Mouse (Mus musculus) gastrocnemius, adult 8-10 months (tissue): ENCODE data around the gene Olfr110. TPM values are rescaled to one million over a fixed set of nuclear protein-coding genes. Genes with fewer than 3 reads are reported as not detected.
"Not testable (repeated sequence)": the region's sequence is repeated elsewhere in the genome, so short reads cannot be mapped to it uniquely, and the experiment has no call there.

Experiments used
- DNase-seq, 2 experiments: peaks; one replicate each; pipeline ENCODE4 v3.0.0; 2022; ENCODE audit warnings: low spot score in 2 of 2
- total RNA-seq, 4 experiments: library from RNA; stranded (reverse); gene quantifications; 2 replicates each; pipeline ENCODE4 v1.2.4; 2022

Olfr110 gene
- total RNA-seq = not detected

- no peak for DNase-seq
Observed at GRCm38 (mm10) chr17:37491930-37492518, at the start of gene Olfr110. TSS of gene Olfr110 (plus strand) at chr17:37492468.

GRCm38 (mm10) chr17:37445180-37445579 is 47.1 kb upstream of the Olfr110 start, which contains the start of gene Olfr108:
TSS of gene Olfr108 (plus strand) at chr17:37445480.
- DNase-seq = no peak

- DNase-seq = no peak
Observed at GRCm38 (mm10) chr17:37458616-37459015, 33.7 kb upstream of the Olfr110 start, which contains the start of gene Olfr109. TSS of gene Olfr109 (plus strand) at chr17:37458916.

GRCm38 (mm10) chr17:37483452-37483851 is 8.8 kb upstream of the Olfr110 start, which contains the start of gene H2-M2:
TSS of gene H2-M2 (minus strand) at chr17:37483552.
- no peak for DNase-seq

GRCm38 (mm10) chr17:37507730-37508129 is 15.5 kb downstream of the Olfr110 start, which contains the start of gene Olfr111:
TSS of gene Olfr111 (plus strand) at chr17:37508030.
- DNase-seq = no peak

DNA sequence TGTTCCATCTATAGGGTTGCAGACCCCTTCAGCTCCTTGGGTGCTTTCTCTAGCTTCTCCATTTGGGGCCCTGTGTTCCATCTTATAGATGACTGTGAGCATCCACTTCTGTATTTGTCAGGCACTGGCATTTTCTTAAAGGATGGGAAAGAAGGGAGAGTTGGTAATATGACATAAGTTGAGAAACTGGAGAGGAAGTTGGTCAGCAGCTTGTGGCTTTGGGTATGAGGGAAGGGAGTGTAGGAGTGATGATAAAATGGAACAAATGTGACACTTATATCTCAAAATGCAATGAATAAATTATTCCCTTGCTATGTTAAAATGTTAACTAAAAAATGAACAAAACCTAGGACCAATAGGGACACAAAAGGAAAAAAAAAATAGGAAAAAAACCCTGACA is 32.3 kb downstream of the Olfr110 start:
- not testable (repeated sequence) for DNase-seq

GRCm38 (mm10) chr17:37525427-37525826 is 33.2 kb downstream of the Olfr110 start:
- DNase-seq = not testable (repeated sequence)

DNA sequence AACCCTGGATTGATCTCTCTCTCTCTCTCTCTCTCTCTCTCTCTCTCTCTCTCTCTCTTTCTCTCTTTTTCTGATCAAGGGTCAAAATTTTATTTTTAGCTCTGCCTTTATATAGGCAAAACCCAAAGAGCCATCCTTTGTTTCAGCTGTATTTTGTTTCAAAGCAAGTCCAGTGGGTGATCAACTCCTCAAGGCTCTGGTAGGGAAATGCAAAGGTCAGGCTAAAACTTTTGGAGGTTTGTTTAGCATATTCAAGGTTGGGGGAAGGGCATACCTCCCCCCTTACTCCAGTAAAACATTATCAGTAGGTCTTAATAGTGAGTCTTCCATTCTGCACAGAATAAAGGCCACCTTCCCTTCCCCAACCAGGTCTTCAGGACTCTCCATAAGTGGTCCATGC is 42.9 kb downstream of the Olfr110 start:
- no peak for DNase-seq

DNA sequence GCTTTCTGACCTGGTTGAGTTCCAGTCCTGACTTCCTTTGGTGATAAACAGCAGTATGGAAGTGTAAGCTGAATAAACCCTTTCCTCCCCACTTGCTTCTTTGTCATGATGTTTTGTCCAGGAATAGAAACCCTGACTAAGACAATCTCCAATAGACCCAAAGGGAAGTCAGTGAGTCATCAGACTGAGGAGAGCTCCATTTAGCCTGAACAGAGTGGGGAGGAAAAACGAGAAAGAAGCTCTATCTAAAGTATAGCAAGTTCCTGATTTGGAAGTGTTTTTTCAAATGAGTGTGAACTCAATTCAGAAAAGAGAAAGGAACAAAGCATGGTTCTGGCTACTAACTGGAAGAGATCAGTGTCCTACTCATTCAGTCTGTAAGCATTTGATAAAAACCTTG is 46.1 kb downstream of the Olfr110 start:
- not testable (repeated sequence) for DNase-seq

GRCm38 (mm10) chr17:37541454-37542119 is 49.3 kb downstream of the Olfr110 start:
- no peak for DNase-seq

- no peak for DNase-seq
Observed at GRCm38 (mm10) chr17:37543800-37544435, 51.6 kb downstream of the Olfr110 start.

Other genes with a start within 250 kb of the Olfr110 start
- not detected for gene Olfr98, start 228.7 kb upstream of the Olfr110 start, total RNA-seq
- 1 to 10 TPM in 2 of 4 experiments, under 1 TPM in 2; 0.36 to 1.6 (median 0.90) TPM for gene H2-M3, start 222.2 kb upstream of the Olfr110 start, total RNA-seq
- gene Olfr99, start 209.0 kb upstream of the Olfr110 start, total RNA-seq = not detected
- not detected for gene Olfr101, start 188.2 kb upstream of the Olfr110 start, total RNA-seq
- gene Olfr102, start 175.4 kb upstream of the Olfr110 start, total RNA-seq = not detected
- not detected for gene Olfr103, start 152.8 kb upstream of the Olfr110 start, total RNA-seq
- gene Olfr104-ps, start 132.9 kb upstream of the Olfr110 start, total RNA-seq = not detected
- gene Olfr105-ps, start 113.4 kb upstream of the Olfr110 start, total RNA-seq = not detected
- not detected for gene Olfr106-ps, start 102.1 kb upstream of the Olfr110 start, total RNA-seq
- not detected for gene Olfr107, start 93.2 kb upstream of the Olfr110 start, total RNA-seq
- not detected for gene Olfr108, start 47.0 kb upstream of the Olfr110 start, total RNA-seq
- gene Olfr109, start 33.6 kb upstream of the Olfr110 start, total RNA-seq = not detected
- not detected for gene H2-M2, start 8.9 kb upstream of the Olfr110 start, total RNA-seq
- not detected for gene Olfr111, start 15.6 kb downstream of the Olfr110 start, total RNA-seq
- not detected for gene Olfr112, start 77.0 kb downstream of the Olfr110 start, total RNA-seq
- not detected for gene Olfr113, start 85.2 kb downstream of the Olfr110 start, total RNA-seq
- not detected for gene Olfr114, start 100.3 kb downstream of the Olfr110 start, total RNA-seq
- under 1 TPM in 1 of 4 experiments, not detected in 3; 0.17 TPM for gene Olfr115, start 134.6 kb downstream of the Olfr110 start, total RNA-seq
- gene Olfr116, start 134.7 kb downstream of the Olfr110 start, total RNA-seq = not detected
- gene Olfr117, start 171.3 kb downstream of the Olfr110 start, total RNA-seq = not detected
- gene Olfr118, start 174.5 kb downstream of the Olfr110 start, total RNA-seq = not detected
- gene Olfr119, start 204.1 kb downstream of the Olfr110 start, total RNA-seq = not detected
- gene Olfr120, start 229.3 kb downstream of the Olfr110 start, total RNA-seq = not detected